Mouse (Mus musculus) layer of hippocampus, adult 18-20 months (tissue): ENCODE measurements around the gene Olfr1314. TPM values are rescaled to one million over a fixed set of nuclear protein-coding genes. Genes with fewer than 3 reads are reported as not detected.

ENCODE experiments used
- DNase-seq, 2 experiments: peaks; one replicate each; pipeline ENCODE4 v3.0.0; 2022; ENCODE audit warnings: low spot score in 2 of 2
- long read RNA-seq: library from polyadenylated mRNA; stranded (forward); transcript quantifications from one replicate; pipeline ENCODE4 v2.0.0, GENCODE M21; 2021
- total RNA-seq, 2 experiments: library from RNA; stranded (reverse); gene quantifications; 2 replicates each; pipeline ENCODE4 v1.2.3; 2021

The Olfr1314 gene
- not detected for total RNA-seq
- long read RNA-seq, result 0 reads

- no peak for DNase-seq
Observed at GRCm38 (mm10) chr2:112096681-112097080, at the start of gene Olfr1314. Gene Olfr1314, minus strand, starts transcription at chr2:112096781.

GRCm38 (mm10) chr2:112140029-112140428 is 43.4 kb upstream of the Olfr1314 start, which contains the start of gene Olfr1317:
Gene Olfr1317, plus strand, starts transcription at chr2:112140329.
- no peak for DNase-seq

DNA sequence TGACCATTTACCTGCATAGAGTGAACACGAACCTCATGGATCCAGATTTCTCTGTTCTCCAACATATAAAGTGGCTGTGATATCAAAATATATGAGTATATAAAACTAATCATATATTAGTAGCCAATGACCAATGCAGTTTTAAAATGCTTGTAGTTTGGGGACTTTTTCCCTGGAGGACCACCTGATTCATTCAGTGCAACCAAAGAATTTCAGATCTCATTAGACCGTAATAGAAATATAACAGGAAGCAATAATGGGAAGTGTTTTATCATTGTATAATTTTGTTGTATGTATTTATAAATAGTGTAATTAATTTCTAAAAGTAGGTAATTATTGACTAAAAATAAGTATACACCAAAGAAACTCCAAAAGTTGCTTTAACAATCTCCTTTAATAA is 38.3 kb upstream of the Olfr1314 start, which contains the start of gene Olfr1316:
Olfr1316 (minus strand) TSS at position 101 of the 400 bp plus-strand sequence.
- no peak for DNase-seq

DNA sequence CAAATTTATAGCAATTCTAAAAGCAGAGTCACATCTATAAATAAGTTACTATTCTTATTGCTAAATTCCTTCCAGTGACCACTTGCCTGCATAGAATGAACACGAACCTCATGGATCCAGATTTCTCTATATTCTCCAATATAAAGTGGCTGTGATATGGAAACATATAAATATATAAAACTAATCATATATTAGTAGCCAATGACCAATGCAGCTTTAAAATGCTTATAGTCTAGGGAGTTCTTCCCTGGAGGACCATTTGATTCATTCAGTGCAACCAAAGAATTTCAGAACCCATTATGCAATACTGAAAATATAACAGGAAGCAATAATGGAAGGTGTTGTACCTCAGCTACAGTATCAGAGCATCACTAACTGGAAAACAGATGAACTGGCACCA is 18.8 kb upstream of the Olfr1314 start, which contains the start of gene Olfr1315-ps1:
Olfr1315-ps1 (minus strand) TSS at position 101 of the 400 bp plus-strand sequence.
- no peak for DNase-seq

DNA sequence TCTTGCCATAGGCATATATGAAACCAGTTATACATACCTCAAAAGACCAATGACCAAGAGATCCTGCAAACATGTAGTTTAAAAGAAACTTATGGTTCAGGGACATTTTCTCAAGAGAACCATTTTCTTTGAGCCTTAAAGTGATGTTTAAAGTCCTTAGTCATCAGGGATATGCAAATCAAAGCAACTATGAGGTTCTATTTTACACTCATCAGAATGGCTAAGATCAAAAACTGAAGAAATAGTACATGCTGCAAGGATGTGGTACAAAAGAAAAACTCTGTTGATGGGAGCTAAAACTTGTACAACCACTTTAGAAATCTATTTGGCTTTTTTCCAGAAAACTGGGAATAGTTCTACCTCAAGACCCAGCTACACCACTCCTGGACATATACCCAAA is 18.8 kb downstream of the Olfr1314 start, which contains the start of gene Olfr1313:
Olfr1313 (minus strand) TSS at position 101 of the 400 bp plus-strand sequence.
- DNase-seq, result no peak

- no peak for DNase-seq
Observed at GRCm38 (mm10) chr2:112050138-112050537, 46.4 kb downstream of the Olfr1314 start, which contains the start of gene Olfr1312. Gene Olfr1312, minus strand, starts transcription at chr2:112050238.

Other genes starting within 250 kb of the Olfr1314 start
- gene Olfr1305, start 219.6 kb downstream of the Olfr1314 start, total RNA-seq, result not detected
- gene Olfr1306, start 180.5 kb downstream of the Olfr1314 start, total RNA-seq, result not detected
- under 1 TPM in 1 of 2 experiments, not detected in 1; 0.02 TPM for gene Olfr1307, start 147.3 kb downstream of the Olfr1314 start, total RNA-seq
- not detected for gene Olfr1308, start 131.8 kb downstream of the Olfr1314 start, total RNA-seq
- gene Olfr1309, start 106.5 kb downstream of the Olfr1314 start, total RNA-seq, result not detected
- not detected for gene Olfr1310, start 84.1 kb downstream of the Olfr1314 start, total RNA-seq
- not detected for gene Olfr1311, start 72.4 kb downstream of the Olfr1314 start, total RNA-seq
- not detected for gene Olfr1312, start 46.5 kb downstream of the Olfr1314 start, total RNA-seq
- not detected for gene Olfr1313, start 18.9 kb downstream of the Olfr1314 start, total RNA-seq
- not detected for gene Olfr1315-ps1, start 18.7 kb upstream of the Olfr1314 start, total RNA-seq
- gene Olfr1316, start 38.2 kb upstream of the Olfr1314 start, total RNA-seq, result not detected
- gene Olfr1317, start 43.5 kb upstream of the Olfr1314 start, total RNA-seq, result not detected
- not detected for gene Olfr1318, start 57.4 kb upstream of the Olfr1314 start, total RNA-seq
- 10 to 100 TPM; 75.4 to 81.1 TPM for gene Lpcat4, start 142.7 kb upstream of the Olfr1314 start, total RNA-seq
- gene Nutm1, start 162.5 kb upstream of the Olfr1314 start, total RNA-seq, result not detected
- 10 to 100 TPM; 52.4 TPM for gene Nop10, start 165.1 kb upstream of the Olfr1314 start, total RNA-seq
- gene Slc12a6, start 169.0 kb upstream of the Olfr1314 start, total RNA-seq, result 100 to 1,000 TPM; 102 to 105 TPM
- 1 to 10 TPM; 2.0 to 3.8 TPM for gene Gm21985, start 169.5 kb upstream of the Olfr1314 start, total RNA-seq